28 mouse cellular contexts compared by ENCODE assay signal in the genomic region with DNA sequence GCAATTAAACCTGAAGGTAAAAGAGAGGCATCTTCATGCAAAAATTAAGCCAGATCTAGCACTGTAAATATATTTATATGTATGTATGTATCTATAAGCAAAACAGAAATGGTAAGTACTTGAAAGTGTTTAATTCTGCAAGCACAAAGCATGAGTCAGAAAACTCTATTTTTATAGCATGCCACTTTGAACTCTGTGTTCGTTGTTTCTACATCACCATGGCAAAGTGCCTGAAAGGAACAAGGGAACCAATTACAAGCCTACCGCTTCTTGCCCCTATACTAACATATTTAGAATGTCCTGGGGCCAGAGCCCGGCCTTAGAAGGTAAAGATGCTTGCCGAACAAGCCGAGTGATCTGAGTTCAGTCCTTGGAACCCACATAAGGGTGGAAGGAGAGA.
DNase-seq lines count a peak whose midpoint lies in the region; ATAC-seq and TF ChIP-seq lines count a peak whose summit lies in the region.
"Had no signal": no experiment of that assay in that cellular context is flagged by ENCODE, and none has a peak within 500 bp of the region (broad histone marks: within the 10 kb centered on the region; RNA-seq: fewer than 3 reads in every experiment).

No protein-coding gene starts in this region.

- H3K9me3 ChIP-seq in hindbrain, embryonic 12.5 days (replicated peaks) = no peaks in the 10 kb centered on the region
- H3K9me3 ChIP-seq: heart, embryonic 12.5 days; heart, embryonic 15.5 days; hindbrain, embryonic 15.5 days had no signal

- no peak overlapping the region for H3K4me3 ChIP-seq in myocyte
- no peak overlapping the region for H3K4me3 ChIP-seq in hindbrain, embryonic 12.5 days
- H3K4me3 ChIP-seq: gastrocnemius, adult 2 months; heart, embryonic 12.5 days; heart, embryonic 15.5 days; hindbrain, embryonic 15.5 days had no signal

- peaks cover 8% of the 10 kb centered on the region for H3K4me1 ChIP-seq in hindbrain, embryonic 12.5 days

- H3K9ac ChIP-seq in hindbrain, embryonic 12.5 days = no peak overlapping the region
- H3K9ac ChIP-seq: forebrain, postnatal 0 days; heart, embryonic 12.5 days; heart, embryonic 15.5 days; hindbrain, embryonic 15.5 days had no signal

- 82% methylated on average over 5 of the region's 5 CpGs for WGBS in hindbrain, embryonic 12.5 days

- no peak for TF ChIP-seq POLR2A in myocyte (IDR thresholded peaks at IDR 0.05; ENCODE audit: insufficient read length, low read depth)

- peak; percentile 52 for DNase-seq in heart, adult 11 months
- no peak for DNase-seq in heart, postnatal 4 days
- peak; percentile 11 for DNase-seq in lung, postnatal 36 days
- DNase-seq in lung, postnatal 4 days = no peak
- DNase-seq in NIH3T3 (ENCODE audit: low read depth) = peak; percentile 80
- no peak for DNase-seq in left cerebral cortex, adult 11 months (ENCODE audit: low spot score)
- DNase-seq: adrenal gland, adult 8-10 months; adrenal gland, postnatal 36 days; cerebellum, adult 11 months; cerebellum, adult 2 months; cerebellum, adult 9-11 months; cerebellum, postnatal 25 days; embryo, embryonic 11 days; forebrain, postnatal 0 days; gastrocnemius, adult 2 months; gastrocnemius, postnatal 14 days; heart, adult 18-20 months; heart, postnatal 10 days; heart, postnatal 36 days had no signal

- no peak overlapping the region for H3K27ac ChIP-seq in hindbrain, embryonic 12.5 days
- H3K27ac ChIP-seq: gastrocnemius, adult 2 months; heart, embryonic 15.5 days; hindbrain, embryonic 15.5 days had no signal

- no peak for ATAC-seq in hindbrain, embryonic 12.5 days (ENCODE audit: low FRiP score)
- ATAC-seq: forebrain, embryonic 14.5 days; forebrain, postnatal 0 days; intestine, postnatal 0 days had no signal

- no peaks in the 10 kb centered on the region for H3K36me3 ChIP-seq in myocyte (ENCODE audit: control insufficient read depth, insufficient read depth)
- H3K36me3 ChIP-seq in hindbrain, embryonic 12.5 days = no peaks in the 10 kb centered on the region
- H3K36me3 ChIP-seq: G1E; heart, embryonic 12.5 days; heart, embryonic 15.5 days; hindbrain, embryonic 15.5 days had no signal

- no peak overlapping the region for H3ac ChIP-seq in myocyte (ENCODE audit: control insufficient read depth, insufficient read length)

- no peaks in the 10 kb centered on the region for H3K79me2 ChIP-seq in myocyte (ENCODE audit: control insufficient read depth, insufficient read depth)

- H3K4me2 ChIP-seq in myocyte (ENCODE audit: low read depth) = peak overlapping the region; percentile 41
- H3K4me2 ChIP-seq in hindbrain, embryonic 12.5 days (replicated peaks) = no peak overlapping the region
- H3K4me2 ChIP-seq: heart, embryonic 12.5 days; heart, embryonic 15.5 days; hindbrain, embryonic 15.5 days had no signal

- H3K27me3 ChIP-seq in myocyte (ENCODE audit: control insufficient read depth, insufficient read depth, insufficient read length) = no peaks in the 10 kb centered on the region
- H3K27me3 ChIP-seq in hindbrain, embryonic 12.5 days = 0 out of 2 replicates have a peak, but pooled peaks cover 2% of the 10 kb centered on the region
- H3K27me3 ChIP-seq: CH12.LX; heart, embryonic 12.5 days; heart, embryonic 15.5 days; hindbrain, embryonic 15.5 days had no signal

TF ChIP-seq in myocyte, 11 proteins besides CTCF, POLR2A, EP300 and RAD21:
- TF ChIP-seq MAX (IDR thresholded peaks at IDR 0.05; ENCODE audit: low read depth) (no peak), USF1 (IDR thresholded peaks at IDR 0.05; ENCODE audit: low read depth) (no peak), REST (IDR thresholded peaks at IDR 0.05; ENCODE audit: insufficient read depth, insufficient read length) (no peak), E2F4 (IDR thresholded peaks at IDR 0.05; ENCODE audit: insufficient read depth) (no peak), MYOG (IDR thresholded peaks at IDR 0.05; ENCODE audit: control insufficient read depth in 1 of 3, insufficient read depth in 1 of 3, insufficient read length in 2 of 3, low read depth in 2 of 3) (no peak), TCF12 (IDR thresholded peaks at IDR 0.05; ENCODE audit: insufficient read depth, poor library complexity, severe bottlenecking) (no peak), SRF (IDR thresholded peaks at IDR 0.05; ENCODE audit: control insufficient read depth, insufficient read length, low read depth) (no peak)

Comparison
In these comparisons a context has a peak if more than half of its experiments do, and no peak if none do; other contexts are left out.
1. DNase-seq: peak in heart, adult 11 months (single experiment), lung, postnatal 36 days (single experiment) and NIH3T3 (single experiment); none in heart, postnatal 4 days (single experiment), lung, postnatal 4 days (0 of 2) and left cerebral cortex, adult 11 months (single experiment).